Mouse (Mus musculus): ENCODE measurements around the gene Xndc1.
"Not testable (repeated sequence)": the region's sequence is repeated elsewhere in the genome, so short reads cannot be mapped to it uniquely, and the experiment has no call there.

The Xndc1 gene

GRCm38 (mm10) chr7:102065046-102065891 is at the start of gene Xndc1, which contains the start of the genes Rnf121 and Xntrpc:
Xndc1 (plus strand) TSS chr7:102065511.
Rnf121 (minus strand) TSS chr7:102065469.
Xntrpc (plus strand) TSS chr7:102065713.
- DNase-seq (ENCODE audit: low spot score) = peak; percentile 83

GRCm38 (mm10) chr7:102016936-102017335 is 48.4 kb upstream of the Xndc1 start:
- no peak for DNase-seq (ENCODE audit: low spot score)

- no peak for DNase-seq (ENCODE audit: low spot score)
These were observed 47.9 kb upstream of the Xndc1 start for GRCm38 (mm10) chr7:102017452-102017851.

- no peak for DNase-seq (ENCODE audit: low spot score)
These were observed 47.3 kb upstream of the Xndc1 start for GRCm38 (mm10) chr7:102018034-102018433.

- DNase-seq (ENCODE audit: low spot score) = no peak
These were observed 46.7 kb upstream of the Xndc1 start, which contains the start of gene Il18bp for GRCm38 (mm10) chr7:102018590-102018989. Il18bp (minus strand) TSS chr7:102018690.

- DNase-seq (ENCODE audit: low spot score) = no peak
These were observed 45.9 kb upstream of the Xndc1 start for GRCm38 (mm10) chr7:102019362-102019761.

- DNase-seq (ENCODE audit: low spot score) = not testable (repeated sequence)
These were observed 44.4 kb upstream of the Xndc1 start for GRCm38 (mm10) chr7:102020934-102021333.

GRCm38 (mm10) chr7:102023821-102024220 is 41.5 kb upstream of the Xndc1 start:
- no peak for DNase-seq (ENCODE audit: low spot score)

DNA sequence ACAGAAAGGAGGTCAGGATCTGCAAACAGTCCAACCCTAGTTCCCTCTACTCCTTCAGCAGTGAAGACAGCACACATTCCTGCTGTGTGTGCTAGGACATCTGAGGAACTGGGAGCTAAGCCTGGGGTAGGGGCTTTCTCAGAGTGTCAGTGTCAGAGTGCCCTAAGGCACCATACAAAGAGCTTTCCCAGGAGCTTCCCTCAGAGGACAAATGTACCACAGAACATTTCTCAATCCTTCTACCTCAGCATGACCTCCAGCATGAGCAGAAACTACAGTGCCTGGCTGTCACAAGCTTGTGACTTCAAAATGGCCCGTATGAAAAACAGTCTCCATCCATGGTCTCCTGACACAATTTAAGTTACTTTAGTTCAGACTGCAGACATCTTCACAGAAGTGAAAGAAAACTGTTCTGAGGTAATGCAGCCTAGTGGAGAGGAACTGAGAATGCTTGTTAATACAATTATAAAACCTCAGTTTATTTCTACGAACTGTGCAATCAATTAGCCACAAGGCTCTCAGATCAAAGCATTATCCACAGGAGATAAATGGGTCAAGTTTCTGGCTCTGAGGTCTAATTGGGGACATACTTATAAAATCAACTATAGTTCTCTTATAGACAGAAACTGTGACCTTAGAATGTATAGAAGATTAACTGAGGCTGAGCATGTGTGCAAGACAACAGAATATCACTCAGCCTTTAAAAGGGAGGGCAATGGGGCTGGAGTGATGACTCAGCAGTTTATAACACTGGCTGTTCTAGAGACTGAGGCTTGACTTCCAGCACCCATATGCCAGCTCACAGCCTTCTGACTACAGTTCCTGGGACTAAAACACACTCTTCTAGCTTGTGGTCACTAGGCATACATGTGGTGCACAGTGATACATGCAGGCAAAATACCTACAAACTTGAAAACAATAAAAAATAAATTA is 39.9 kb upstream of the Xndc1 start:
- no peak for DNase-seq (ENCODE audit: low spot score)

GRCm38 (mm10) chr7:102034904-102035303 is 30.4 kb upstream of the Xndc1 start:
- DNase-seq (ENCODE audit: low spot score) = no peak

DNA sequence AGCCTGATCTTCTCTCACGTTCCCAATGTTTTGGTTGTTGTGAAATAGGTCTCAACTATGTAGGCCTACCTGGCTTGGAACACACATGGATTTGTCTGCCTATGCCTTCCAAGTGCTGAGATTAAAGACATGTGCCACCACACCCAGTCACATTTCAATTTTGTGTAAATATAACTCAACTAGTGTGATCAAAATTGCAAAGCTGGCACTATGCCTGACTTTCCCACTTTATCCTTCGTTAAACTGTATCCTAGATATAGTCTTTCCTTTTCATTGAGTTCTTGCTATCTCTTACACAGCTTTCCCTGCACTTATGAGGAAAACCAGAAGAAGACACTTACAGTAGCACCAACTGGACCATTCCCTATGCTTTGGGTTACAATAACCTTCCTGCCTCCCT is 29.8 kb upstream of the Xndc1 start:
- DNase-seq (ENCODE audit: low spot score) = no peak

- DNase-seq (ENCODE audit: low spot score) = no peak
These were observed 28.0 kb upstream of the Xndc1 start for GRCm38 (mm10) chr7:102037318-102037717.

DNA sequence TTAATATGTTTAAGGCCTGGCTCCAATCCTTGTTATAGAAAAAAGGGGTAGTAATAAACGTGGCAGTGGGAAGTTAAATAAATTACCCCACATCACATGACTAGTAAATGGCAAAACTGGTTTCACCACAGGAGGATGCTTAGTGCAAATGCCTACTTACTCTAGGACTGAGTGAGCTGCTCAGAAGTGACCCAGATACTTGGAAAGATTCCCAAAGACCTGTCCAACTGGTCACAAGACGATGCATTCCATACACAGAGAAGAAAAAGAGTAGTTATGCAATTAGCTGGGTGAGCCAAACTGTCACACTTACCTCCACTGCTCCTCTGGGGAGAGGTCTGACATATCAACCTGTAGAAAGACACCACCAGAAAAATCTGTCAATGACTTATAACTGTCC is 23.0 kb upstream of the Xndc1 start:
- no peak for DNase-seq (ENCODE audit: low spot score)

GRCm38 (mm10) chr7:102048524-102048923 is 16.8 kb upstream of the Xndc1 start:
- DNase-seq (ENCODE audit: low spot score) = not testable (repeated sequence)

GRCm38 (mm10) chr7:102061353-102061752 is 4.0 kb upstream of the Xndc1 start:
- DNase-seq (ENCODE audit: low spot score) = no peak

- DNase-seq (ENCODE audit: low spot score) = no peak
These were observed 3.1 kb upstream of the Xndc1 start for GRCm38 (mm10) chr7:102062203-102062602.

GRCm38 (mm10) chr7:102063891-102064290 is 1.4 kb upstream of the Xndc1 start:
- no peak for DNase-seq (ENCODE audit: low spot score)

DNA sequence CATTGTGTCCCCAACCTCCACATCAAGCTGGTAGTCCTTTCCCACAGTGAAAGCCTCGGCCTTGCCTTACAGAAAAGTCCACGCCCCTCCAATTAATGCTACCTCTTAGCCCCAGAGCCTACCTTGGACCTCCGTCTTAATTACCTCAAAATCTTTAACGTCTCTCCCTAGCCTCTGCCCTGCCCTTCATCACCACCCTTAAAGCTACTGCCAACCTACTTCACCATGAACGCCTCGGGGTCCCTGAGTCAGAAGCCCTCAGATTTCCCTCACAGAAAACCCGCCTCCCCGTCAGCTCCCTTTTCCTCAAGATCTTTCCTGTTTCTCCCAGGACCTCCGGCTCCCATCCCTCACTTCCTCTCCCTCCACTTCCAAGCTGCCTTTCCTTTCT is 661 bp upstream of the Xndc1 start:
- DNase-seq (ENCODE audit: low spot score) = no peak

DNA sequence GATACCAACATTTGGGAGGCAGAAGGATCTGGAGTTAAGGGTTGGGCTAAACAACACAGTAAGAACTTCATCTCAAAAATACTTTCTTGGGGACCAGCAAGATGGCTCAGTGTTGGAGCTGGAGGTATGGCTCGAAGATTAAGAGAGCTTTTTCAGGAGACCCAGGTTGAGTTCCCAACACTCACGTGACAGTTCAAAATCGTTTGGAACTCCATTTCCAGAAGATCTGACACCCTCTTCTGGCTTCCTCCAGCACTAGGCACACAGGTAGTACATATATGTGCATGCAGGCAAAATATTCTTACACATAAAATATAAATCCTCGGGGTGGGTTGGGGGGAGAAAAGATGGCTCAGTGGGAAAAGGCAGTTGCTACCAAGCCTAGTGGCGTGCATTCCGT is 1.1 kb downstream of the Xndc1 start:
- no peak for DNase-seq (ENCODE audit: low spot score)

DNA sequence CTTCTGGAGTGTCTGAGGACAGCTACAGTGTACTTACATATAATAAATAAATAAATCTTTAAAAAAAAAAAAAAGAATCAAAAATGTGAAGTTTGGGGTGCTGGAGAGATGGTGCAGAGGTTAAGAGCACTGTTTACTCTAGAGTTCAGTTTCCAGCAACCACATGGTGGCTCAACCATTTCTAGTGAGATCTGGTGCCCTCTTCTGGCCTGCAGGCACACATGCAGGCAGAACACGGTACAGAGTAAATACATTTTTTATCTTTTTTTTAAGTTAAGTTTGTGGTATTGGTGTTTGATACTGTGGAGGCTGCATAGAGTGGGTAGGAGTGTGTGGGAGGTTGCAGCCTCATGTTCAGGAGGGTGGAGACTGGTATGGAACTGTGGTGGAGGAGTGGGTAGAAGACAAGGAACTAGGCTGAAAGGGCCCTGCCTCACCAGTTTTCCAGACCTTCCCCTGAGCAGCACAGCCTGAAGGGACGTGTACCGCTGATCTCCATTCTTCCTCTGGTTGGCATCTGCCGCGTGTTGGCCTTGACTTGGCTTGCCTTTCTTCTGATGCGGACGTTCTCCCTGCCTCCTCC is 11.5 kb downstream of the Xndc1 start:
- no peak for DNase-seq (ENCODE audit: low spot score)

- DNase-seq (ENCODE audit: low spot score) = peak; percentile 29
These were observed 13.2 kb downstream of the Xndc1 start for GRCm38 (mm10) chr7:102078517-102078916.

DNA sequence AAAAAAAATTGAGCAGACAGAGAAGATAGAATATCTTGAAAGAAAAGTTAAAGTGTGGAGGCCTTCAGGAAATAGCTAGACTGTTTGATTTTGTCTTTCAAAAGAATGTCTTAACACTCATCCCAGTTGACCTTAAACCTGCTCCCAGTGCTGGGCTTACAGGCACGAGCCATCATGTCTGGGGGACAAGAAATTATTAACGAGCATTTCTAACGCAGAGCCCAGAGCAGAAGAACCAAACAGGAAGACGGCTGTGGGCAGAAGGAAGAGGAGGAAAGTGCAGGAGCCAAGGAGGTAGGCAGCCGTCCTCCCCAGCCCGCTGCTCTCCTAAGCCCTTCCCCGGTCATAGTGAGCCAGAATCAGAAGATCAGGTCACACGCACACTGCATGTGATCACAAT is 15.0 kb downstream of the Xndc1 start:
- no peak for DNase-seq (ENCODE audit: low spot score)
